Mouse (Mus musculus) CD8-positive naive resting alpha-beta T cell, adult 2 months (primary cell): ENCODE measurements around the gene Traf3ip1.
"Not testable (repeated sequence)": the region's sequence is repeated elsewhere in the genome, so short reads cannot be mapped to it uniquely, and the experiment has no call there.

Experiments used
- DNase-seq, 2 experiments: peaks; one replicate each; pipeline ENCODE4 v3.0.0; 2022; ENCODE audit warnings: low read depth in 2 of 2, low spot score in 2 of 2

The Traf3ip1 gene

GRCm38 (mm10) chr1:91465244-91465643 is 29.2 kb upstream of the Traf3ip1 start:
- DNase-seq, result no peak

GRCm38 (mm10) chr1:91466186-91466585 is 28.3 kb upstream of the Traf3ip1 start:
- DNase-seq, result no peak

DNA sequence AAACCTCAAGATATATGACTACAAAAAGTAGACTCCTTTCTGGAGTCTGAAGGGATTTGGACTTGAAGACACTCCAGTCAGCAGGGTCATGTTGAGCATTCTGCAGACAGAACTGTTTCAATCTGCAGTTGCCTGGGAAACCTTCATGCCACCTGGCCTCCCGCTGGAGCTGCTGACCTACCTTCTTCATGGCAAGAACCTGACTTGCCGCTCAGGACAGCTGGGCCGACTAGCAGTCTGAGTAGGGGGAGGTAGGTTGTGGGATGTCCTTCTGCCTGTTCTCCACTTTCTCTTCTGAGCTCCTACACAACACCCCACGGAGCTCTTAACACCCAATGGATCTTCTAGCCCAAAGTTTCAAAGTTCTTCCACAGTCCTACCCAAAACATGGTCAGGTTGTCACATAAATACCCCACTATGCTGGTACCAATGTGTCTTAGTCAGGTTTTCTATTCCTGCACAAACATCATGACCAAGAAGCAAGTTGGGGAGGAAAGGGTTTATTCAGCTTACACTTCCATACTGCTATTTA is 24.5 kb upstream of the Traf3ip1 start:
- DNase-seq, result no peak

DNA sequence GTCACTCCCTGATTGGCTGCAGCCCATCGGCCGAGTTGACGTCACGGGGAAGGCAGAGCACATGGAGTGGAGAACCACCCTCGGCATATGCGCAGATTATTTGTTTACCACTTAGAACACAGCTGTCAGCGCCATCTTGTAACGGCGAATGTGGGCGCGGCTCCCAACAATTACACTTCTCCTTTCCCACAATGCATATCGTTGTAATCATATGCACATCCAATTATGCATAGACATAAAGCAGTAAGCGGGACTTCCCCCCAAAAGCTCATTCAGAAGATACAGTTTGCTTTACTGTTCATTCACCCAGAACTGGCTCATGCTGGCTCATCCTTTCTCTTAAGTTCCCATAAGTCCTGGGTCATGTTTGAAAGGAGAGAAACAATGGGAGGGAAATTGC is 16.3 kb upstream of the Traf3ip1 start:
- DNase-seq, result not testable (repeated sequence)

DNA sequence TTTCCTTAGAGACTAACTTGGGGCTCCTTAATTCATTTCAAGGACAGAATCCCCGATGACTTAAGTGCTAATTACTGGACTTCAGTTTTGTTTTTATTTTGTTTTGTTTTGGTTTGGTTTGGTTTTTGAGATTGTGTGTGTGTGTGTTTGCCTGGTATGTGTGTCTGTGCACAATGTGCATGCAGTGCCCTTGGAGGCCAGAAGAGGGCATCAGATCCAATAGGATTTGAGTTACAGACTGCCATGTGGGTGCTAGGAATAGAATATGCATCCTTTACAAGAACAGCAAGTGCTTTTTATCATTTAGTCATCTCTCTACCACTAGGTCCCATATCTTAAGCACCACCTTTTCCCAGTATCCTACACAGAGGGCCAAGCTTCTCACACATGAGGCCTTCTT is 15.5 kb upstream of the Traf3ip1 start:
- DNase-seq, result no peak

DNA sequence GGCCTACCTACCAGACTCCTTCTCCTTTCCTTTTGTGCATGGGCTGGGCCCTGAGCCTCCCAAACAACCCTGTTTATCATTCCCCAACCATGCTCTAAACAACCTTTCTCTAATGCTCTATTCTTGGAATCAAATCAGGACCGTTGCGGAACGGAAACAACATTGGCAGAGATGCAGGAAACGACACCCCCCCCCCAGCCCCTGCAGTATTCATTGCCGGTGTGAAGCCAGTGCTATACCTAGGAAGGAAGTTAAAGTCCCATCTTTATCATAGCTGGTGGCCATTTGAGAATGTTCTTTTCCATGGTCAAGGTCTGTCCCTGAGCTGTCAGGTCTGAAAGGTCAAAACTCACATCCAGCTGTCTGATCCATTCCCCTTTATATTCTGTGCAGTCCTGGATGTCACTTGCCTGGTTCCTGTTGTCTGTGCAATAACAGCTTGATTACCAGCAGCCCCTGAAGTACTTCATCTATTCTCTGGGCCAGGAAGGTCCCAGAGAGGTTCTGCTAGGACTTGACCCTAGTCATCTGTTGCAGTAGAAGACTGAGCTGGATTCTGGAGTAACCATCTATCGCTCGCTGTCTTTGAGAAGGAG is 11.7 kb upstream of the Traf3ip1 start:
- DNase-seq, result no peak

GRCm38 (mm10) chr1:91483304-91484010 is 11.0 kb upstream of the Traf3ip1 start:
- peak; percentile 69 to 78 for DNase-seq

DNA sequence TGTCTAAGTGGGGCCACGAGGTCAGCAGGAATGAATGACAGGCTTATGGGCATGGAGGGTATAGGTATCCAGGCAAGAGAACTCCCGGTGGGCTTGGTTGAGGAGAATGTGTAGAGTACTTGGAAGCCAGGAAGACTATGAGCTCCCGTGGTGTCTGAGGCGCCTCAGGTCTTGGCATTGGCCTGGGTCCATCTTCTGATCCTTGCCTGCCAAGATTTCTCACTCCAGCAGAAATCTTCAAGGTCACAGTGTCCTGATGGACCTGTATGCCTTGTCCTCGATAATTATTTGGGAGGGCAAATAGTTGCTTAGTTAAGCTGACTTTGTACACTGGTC is 10.5 kb upstream of the Traf3ip1 start:
- no peak for DNase-seq

GRCm38 (mm10) chr1:91485422-91485821 is 9.0 kb upstream of the Traf3ip1 start:
- DNase-seq, result no peak

DNA sequence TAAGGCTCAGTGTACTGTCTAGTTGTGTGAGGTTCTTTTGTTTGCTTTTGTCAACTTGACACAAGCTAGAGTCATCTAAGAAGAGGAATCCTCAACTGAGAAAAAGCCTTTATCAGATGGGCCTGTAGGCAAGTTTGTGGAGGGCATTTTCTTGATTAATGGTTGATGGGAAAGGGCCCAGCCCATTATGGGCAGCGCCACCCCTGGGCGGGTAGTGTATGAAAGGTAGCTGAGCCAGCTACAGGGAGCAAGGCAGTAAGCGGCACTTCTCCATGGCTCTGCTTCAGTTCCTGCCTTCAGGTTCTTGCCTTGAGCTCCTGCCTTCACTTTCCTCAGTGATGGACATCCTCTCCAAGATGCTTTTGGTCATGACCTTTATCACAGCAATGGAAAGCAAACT is 8.3 kb upstream of the Traf3ip1 start:
- DNase-seq, result no peak

- DNase-seq, result no peak
These were observed 4.1 kb upstream of the Traf3ip1 start for GRCm38 (mm10) chr1:91490322-91490721.

GRCm38 (mm10) chr1:91492740-91493139 is 1.7 kb upstream of the Traf3ip1 start:
- no peak for DNase-seq

DNA sequence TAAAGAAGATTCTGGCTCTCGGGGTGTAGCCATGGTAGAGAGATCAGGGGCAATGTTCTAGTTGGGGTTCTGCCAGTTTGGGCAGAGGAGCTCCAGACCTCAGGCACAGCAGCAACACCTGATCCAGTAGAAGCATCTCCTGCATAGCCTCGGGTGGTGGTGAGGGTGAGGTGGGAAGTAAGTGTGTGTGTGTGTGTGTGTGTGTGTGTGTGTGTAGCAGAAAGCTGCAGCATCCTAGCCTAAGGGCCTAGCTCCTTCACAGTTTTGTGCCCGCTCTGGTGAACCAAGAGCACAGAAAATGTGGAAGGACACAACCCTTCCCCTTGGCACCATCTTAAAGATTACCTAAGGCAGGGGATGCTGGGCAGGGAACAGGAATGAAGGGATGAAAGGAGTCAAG is 509 bp upstream of the Traf3ip1 start:
- DNase-seq, result no peak

- no peak for DNase-seq
These were observed 874 bp downstream of the Traf3ip1 start for GRCm38 (mm10) chr1:91495321-91495720.

GRCm38 (mm10) chr1:91498579-91498978 is 4.1 kb downstream of the Traf3ip1 start:
- no peak for DNase-seq

DNA sequence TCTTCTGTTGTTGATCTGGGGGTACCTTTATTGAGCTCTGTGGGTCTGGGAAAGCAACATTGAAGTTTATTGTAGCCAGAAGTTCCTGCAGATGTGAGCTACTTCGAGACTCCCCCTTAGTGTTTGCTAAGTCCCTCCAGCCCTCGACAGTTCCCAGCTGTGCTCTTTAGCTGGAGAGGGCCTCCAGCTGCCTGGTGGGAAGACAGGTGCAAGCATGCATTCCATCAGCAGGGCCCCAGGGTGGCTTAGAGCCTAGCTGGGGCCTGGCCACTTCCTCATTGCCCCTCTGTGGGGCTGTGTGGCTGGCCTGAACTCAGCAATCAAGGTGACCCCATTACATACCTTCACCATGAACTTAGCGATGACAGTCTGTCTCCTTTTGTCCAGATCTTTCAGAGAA is 10.2 kb downstream of the Traf3ip1 start:
- DNase-seq, result no peak

DNA sequence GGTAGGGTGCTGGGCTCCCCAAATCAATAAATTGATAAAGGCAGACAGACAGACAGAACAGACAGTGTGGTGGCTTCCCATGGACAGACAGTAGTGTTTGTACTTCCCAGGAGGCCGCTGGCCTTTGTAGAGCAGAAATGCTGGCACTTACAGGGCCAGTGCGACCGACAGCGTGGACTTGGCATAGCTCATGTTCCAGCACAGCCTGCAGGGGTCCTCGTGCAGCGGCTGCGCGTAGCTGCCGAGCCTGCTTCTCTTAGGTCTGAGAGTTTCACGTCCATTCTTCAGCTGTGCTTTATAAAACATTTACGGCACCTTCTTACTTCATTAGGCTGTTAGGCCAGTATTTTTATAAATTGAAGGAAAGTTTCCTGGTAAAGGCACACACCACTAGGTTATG is 20.5 kb downstream of the Traf3ip1 start:
- DNase-seq, result no peak

- no peak for DNase-seq
These were observed 21.2 kb downstream of the Traf3ip1 start for GRCm38 (mm10) chr1:91515642-91516041.

- peak; percentile 36 to 58 for DNase-seq
These were observed 29.3 kb downstream of the Traf3ip1 start for GRCm38 (mm10) chr1:91523759-91524158.

DNA sequence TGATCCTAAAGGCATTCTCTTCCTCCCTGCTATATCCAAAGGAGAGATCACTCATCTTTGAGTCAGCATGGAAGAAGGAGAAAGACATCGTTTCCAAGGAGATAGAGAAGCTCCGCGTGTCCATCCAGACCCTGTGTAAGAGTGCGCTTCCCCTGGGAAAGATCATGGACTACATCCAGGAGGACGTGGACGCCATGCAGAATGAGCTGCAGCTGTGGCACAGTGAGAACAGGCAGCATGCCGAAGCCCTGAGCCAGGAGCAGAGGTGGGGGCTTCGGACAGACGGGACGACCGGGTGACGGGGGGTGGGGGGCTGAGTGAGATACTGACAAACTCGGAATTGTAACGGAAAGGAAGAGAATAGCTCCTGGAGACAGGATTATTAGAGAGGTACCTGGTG is 31.4 kb downstream of the Traf3ip1 start:
- no peak for DNase-seq

GRCm38 (mm10) chr1:91530166-91530565 is 35.7 kb downstream of the Traf3ip1 start:
- no peak for DNase-seq

GRCm38 (mm10) chr1:91532243-91532642 is 37.8 kb downstream of the Traf3ip1 start:
- no peak for DNase-seq

GRCm38 (mm10) chr1:91532892-91533291 is 38.4 kb downstream of the Traf3ip1 start:
- no peak for DNase-seq
